Mouse (Mus musculus) adrenal gland, postnatal 10 days (tissue): ENCODE data around the gene Gnao1. TPM values are rescaled to one million over a fixed set of nuclear protein-coding genes. Genes with fewer than 3 reads are reported as not detected.

Experiments
- DNase-seq: peaks from one replicate; pipeline ENCODE4 v3.0.0; 2021; ENCODE audit warnings: mixed read lengths
- total RNA-seq, 2 experiments: library from RNA; stranded (reverse); gene quantifications; 2 replicates each; pipeline ENCODE4 v1.2.3; 2021

Gnao1 gene
- total RNA-seq, 2 experiments from 2014 or later: 40.4 to 60.8 TPM

DNA sequence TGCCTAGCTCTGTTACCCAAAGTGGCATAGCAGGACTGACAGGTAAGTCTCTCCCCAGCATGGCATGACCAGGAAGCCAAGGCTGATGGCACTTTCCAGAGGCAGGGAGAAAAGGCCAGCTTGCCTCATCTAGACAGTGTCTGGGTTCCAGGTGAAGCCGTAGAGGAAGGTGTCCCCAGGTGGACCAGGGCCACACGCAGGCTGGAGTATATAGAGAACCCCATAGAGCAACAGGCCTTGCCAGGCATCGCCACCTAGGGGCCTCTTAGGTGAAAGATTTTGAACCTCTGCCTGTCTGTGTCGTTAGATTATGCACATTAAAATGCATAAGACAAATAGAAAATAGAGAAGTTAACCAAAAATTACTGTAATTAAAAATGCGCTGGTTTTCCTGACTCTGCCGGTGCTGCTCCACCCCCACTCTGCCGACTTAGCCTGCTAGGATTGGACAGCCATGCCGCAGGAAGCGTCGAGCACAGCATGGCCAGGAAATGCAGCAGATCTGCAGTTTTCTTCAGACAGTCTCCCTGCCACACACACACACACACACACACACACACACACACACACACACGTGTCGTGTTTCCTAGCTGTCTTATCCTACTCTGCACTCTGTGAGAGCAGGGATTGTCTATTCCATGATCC lies 34.2 kb downstream of the Gnao1 start:
- peak; percentile 12 for DNase-seq

DNA sequence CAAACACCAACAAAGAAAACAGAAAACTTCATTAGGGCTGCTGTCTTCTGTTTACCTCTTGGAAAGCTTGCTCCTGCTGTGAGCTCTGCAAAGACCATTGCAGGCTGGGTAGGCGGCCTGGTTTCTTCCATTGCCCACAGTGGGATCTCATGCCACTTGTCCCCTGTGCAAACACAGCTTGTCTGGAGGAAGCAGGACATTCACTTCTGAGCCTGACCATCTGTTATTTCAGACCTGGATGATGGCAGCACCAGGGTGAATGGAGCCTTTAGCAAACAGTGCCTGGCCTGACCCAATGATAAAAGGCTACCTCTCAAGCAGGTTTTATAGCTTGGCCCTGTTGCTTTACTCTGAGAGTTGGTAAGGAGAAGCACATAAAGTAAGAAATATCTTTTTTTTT lies 35.4 kb downstream of the Gnao1 start:
- no peak for DNase-seq

DNA sequence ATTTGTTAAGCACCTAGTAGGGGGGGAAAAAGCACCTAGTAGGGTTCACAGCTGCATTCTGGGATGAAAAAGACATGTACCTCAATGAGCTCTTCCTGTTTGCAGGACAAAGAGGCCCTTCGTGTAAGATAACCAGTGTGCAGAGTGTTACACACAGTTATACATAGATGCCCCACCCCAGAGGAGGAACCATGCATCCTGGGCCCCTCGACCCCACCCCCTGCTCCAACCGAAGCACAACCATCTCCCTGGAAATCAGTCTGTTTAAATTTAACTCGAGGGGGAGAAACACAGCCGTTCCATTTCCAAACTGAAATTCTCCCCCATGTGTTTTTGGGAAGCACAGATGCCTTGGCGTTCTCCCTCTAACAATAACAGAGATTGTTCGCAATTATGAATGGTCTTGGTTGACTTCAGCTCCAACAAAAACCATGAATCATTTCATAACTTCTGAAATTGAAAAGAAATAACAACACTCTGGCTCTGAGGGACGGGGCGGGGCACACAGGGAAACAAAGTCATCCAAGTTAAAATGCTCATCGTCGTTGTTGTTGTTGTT lies 42.4 kb downstream of the Gnao1 start:
- no peak for DNase-seq

DNA sequence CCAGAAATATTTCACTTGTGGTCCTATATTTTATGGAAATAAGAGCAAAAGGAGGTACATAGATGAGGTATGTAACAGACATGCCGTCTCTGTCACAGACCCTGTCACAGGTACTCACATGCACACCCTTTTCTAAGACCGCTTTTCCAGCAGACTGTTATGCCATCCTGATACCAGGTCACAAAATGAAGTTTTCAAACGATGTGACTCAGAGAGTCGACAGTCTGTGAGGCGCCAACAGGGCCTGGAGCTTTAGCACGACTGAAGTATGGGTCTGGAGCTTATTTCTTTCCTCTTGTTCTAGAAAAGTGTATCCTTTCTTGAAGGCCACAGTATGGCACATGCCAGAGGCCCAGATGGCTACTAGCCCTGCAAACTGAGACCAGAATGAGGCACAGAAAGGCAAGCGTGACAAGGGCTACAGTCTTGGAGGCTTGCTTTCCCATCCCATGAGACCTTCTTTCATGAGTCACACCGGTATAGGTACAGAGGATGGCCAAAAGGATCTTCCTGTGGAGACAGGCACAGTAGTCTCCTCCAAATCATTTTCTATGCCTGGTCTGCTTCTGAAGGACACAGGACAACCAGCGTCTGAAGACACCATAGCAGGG lies 43.2 kb downstream of the Gnao1 start:
- DNase-seq: no peak

DNA sequence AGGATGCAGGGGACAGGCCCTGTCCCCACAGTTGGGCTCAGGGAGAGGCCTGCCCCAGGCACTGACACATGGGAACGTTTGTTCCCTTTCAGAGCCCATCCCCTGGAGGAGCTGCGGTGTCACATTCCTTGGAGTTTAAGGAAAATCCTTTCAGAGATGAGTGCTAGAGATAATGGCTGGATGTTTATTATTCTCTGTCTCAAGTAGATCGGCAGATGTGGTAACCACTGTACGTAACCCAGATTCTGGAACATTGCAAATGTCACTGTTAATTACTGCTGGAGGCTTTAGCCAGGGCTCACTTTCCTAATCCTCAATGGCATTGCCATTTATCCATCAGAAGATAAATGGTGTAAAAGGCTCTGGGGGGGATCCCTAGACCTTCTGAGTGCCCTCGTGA lies 44.9 kb downstream of the Gnao1 start:
- DNase-seq: no peak

DNA sequence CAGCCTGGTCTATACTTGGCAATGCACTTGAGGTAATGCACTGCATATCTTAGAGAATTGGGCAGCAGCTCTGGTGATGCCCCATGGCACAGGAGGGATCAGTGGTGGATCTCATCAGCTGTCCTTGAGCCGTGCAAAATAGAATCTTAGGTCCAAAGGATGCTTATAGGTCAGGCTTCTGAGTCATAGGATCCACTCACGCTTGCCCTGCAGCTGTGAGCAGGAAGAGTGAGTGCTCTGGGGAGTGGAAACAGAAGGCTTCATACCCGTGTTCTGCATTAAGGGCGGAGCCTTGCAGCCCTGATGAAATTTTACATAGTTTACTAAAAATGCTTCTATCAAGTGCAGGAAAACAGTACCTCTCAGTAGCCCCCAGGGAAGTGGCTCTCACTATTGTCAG lies 45.5 kb downstream of the Gnao1 start:
- DNase-seq: no peak

DNA sequence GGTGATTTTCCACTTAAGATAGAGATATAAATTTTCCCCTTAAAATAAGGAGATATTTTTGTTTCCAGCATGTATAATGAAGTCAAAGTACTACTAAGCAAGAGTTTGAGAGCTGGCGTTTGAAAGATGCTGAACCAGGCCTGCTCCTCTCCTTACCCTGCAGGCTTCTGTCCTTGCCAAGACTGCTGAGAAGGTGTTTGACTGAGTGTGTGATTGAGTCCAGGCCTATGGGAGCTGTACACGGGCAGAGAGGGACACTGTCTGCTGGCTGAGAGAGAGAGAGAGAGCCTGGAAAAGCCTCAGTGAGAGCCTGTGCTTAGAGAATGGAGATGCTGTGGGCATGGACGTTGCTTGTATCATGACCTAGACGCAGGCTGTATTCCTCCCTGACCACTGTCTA lies 47.4 kb downstream of the Gnao1 start:
- no peak for DNase-seq

DNA sequence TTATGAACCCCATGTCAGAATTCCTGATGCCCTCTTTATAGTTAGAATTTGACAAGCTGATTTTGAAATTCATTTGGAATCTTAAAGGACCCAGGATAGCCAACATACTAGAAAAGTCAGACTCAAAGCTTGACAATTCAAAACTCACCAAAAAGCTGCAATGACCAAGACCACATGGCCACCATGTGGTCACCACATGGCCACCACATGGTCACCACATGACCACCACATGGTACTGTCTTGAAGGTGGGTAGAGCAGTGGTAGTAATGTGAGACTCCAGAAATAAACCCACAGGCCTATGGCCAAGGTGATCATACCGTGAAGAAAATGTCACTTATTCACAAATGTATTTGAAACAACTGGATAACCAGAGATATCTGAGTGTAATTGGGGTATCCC lies 48.5 kb downstream of the Gnao1 start:
- no peak for DNase-seq

DNA sequence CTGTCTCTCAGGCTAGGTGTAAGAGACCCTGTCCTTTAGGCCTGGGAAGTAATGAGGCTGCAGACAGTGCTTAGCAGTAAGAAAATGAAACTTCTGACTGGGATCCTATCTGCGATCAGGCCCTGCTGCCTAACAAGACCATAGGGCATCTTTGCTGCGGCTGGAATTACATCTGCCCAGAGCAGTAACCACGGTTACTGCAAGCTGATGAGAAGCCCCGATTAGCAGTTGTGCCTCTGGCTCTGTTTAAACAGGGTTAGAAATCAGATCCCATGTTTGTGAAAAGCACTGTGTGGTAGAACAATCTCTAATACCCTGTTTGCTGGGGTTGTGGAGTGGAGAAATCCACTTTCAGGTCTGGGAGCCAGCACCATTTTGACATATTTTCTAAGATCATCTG lies 50.3 kb downstream of the Gnao1 start:
- no peak for DNase-seq

DNA sequence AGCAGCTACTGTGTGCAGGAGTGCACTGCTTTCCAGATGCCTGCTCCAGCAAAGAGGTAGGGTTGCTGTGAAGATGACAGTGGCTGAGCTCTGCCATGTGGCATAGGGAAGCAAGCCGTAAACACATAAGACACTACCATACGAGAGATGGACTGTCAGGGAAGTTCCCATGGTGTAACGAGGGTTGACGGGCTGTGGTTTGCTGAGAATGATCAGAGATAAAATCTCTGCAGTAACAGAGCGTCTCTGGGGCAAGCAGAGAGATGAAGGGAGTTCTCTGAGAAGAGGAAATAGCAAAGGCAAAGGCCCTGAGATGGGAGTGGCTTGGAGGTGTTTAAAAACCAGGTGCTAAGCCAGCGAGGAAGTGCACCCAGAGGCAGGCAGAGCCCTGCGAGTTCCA lies 54.3 kb downstream of the Gnao1 start:
- DNase-seq: no peak

DNA sequence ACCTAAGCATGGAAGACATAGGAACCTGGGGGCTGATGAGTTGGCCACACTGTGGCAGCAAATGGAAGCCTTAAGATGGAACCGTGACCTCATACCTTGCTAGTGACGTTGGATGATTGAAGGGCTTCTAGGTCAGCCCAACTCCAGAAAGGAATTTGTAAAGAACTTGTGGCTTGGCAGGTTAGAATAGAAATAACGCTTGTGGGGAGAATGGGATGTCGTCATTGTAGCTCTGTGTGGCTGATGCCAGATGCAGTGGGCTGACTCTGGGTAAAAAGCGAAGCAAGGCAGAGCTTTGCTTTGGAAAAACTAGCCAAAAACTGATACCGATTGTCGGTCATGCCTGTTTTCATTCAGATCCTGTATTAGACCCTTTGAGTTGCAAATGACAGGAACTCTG lies 56.5 kb downstream of the Gnao1 start:
- no peak for DNase-seq

DNA sequence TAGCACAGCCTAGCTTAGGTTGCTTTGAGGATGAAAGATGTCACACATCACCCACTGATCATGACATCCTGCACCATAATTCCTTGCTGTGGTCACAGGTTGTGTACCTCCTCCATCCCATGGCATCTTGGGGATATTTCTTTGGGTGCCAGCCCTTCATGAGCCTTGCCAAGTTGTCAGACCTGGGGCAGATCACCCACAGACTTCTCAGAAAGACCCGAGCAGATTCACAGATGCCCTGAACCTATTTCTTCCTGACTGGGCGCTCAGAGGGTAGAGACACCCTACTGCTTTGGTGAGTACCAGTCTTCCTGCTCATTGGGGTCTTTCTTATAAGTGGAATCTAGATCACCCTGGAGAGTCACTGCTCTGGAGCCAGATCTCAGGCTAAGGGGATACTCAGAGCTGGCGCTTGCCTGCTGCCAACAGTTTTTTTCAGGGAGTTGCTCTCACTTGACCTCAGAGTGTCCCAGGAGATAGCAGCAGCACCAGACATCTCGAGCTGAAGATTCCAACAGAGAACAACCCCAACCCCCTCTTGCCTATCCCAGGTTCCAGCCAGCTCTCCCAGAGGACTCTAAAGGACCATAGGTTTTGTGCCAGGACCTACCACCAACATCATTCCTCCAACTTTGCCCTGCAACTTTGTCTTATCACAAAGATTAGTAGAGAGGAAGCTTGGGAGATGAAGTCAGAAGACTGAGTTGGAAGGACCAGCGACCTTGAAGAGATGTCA lies 58.9 kb downstream of the Gnao1 start:
- DNase-seq: no peak

DNA sequence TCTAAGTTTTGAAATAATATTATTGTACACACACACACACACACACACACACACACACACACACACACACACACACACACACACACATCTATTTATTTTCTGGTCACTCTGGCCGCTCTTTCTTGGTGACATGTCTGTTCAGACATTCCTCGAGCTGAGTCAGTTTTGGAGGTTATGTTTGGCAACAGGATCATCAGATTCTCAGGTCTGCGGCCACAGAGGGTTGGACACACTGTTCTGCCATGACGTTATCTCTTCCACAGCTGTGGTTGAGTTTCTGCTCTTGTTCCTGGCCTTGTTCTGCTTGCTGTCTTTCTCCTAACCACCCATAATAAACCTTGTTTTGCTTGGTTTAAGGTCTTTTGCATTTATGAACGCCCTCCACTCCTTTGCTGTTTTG lies 61.5 kb downstream of the Gnao1 start:
- no peak for DNase-seq

DNA sequence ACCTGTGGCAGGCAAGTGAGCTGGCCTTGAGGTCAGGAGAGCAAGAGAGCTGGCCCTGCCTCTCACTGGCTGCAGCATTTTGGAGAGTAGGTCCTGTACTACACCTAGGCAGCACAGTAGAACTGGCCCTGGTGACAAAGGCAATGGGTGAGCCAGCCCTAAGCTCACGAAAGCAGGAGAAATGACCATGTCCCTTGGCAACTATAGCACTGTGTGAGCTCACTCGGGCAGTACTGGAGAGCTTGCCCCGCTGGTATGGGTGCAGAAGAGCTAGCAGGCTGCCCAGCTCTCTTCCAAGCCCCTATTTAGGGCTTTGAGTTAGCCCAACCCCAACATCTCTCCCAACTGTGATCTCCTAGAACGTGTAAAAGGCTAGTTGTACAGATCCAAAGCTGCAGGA lies 68.6 kb downstream of the Gnao1 start:
- DNase-seq: no peak

DNA sequence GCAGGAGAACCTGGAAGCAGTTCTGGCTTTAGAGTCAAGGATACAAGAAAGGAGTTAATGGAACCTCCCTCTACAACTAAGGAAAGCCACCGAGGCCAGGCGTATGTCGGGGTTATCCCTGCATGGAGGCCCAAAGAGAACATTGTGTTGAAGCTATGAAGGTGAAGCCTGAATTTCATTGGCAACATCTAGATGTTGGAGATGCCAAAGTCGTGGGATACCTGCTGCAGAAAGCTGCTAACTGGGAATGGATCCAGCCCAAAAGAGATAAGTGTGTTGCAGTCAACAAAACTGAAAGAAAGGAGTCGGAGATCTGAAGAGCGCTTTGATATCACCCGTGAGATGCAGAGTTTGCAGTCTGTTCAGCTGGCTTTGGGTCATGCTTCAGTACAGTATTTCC lies 70.2 kb downstream of the Gnao1 start:
- DNase-seq: no peak

DNA sequence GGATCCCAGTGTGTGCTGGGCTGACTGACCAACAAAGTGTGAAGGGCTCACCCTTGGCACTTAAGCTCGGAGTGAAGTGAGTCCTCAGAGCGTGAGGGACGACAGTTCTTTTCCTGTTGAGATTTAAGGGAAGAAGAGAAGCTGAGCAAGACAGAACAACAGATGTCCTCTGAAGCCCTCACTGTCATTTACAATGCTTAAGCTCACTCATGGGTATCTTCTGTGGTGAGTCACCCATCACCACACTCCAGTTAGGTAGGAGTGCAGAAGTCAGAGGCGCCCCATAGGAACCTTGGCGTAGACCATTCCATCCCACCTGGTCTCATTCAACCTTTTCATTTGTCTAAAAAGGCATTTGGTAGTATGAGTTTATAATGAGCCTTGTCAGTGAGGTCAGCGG lies 71.6 kb downstream of the Gnao1 start:
- no peak for DNase-seq

DNA sequence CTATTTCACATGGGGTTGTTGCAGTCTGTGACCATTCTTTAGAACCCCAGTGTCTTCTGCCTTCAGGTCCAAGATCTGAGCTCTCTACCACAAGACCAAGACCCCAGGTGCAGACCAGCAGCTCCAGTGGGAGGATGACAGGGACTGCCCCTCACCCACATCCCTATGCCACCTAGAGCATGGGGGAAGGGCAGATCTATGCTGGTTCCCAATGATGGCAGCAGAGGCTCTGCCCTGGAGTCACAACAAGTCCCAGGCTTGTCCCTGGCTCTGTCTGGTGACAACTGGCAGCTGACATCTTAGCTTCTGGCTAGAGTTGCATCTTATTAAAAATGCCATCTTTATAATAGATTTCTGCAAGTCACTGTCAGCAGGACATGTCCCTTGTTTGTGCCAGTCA lies 73.5 kb downstream of the Gnao1 start:
- DNase-seq: no peak

DNA sequence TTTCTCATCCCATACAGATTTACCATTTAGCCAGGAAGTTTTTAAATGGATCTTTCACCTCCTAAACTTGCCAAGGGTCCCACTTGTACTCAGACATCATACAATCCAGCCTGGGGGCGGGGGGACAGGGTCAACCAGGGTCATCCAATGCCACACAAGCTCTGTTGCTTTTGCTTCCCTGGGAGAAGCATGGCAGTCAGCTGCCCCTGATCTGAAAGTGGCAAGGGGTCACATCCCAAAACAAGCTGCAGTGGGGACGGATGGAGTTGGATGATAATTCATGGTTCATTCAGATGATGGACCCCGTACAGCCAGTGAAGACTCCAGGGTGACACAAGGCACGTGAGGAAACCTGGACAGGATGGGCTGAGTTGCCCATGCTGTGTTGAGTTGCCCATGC lies 74.0 kb downstream of the Gnao1 start:
- DNase-seq: no peak

DNA sequence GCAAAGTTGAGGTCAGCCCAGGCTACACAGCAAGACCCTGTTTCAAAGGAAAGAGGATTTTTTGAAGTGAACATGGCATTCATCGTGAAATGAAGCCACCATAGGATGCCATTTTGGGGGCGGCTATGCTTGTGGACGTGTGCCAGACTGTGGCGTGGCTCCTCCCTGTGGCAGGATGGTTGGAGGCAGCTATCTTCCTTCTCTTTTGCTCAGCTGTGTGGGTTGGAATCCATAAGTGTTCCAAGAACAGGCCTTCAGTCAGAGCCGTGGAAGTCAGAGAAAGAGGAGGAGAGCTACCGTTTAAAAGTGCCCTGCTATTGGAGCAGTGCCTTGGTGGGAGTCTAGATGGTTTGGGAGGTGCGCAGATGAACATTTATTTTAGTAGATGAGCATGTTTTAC lies 74.5 kb downstream of the Gnao1 start:
- no peak for DNase-seq

DNA sequence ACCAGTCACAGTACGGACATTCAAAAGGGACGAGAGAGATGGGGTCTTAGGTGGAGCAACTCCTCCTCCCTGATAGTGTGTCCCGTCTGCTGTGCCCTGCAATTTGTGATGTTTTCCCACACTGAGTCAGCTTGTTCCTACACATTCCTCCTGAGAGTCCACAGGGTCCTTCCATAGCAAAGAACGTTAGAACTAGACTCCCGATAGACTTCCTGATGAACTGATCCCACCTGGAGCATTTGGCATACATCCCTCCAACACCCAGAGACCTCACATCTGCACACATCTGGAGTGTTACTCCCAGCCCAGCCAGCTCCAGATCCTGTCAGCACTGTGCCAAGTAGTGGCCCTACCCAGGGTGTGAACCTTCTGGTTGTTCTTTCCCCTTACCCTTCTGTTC lies 76.4 kb downstream of the Gnao1 start:
- DNase-seq: no peak

DNA sequence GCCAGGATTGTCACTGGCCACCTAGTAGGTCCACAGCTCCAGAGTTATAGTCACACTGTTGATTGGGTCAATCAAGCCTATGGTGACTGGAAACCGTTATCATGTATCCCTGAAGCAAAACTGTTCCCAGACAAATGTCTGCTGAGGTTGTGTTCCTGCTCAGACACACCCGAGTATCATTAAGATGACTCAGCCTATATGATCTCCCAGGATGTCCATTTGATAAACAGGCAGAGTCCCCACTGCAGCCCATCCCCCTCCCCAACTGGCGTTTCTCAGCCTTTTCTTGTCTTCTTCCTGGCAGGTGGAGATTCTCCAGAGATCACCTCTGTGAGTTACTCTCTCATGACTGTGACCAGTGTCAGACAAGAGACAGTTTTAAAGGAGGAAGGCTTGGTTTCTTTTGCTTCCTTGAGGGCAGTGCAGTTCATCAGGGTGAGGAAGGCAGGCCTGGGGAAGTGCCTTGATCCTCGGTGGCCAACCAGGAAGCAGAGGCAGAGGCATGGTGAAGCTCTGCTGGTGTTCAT lies 78.4 kb downstream of the Gnao1 start:
- DNase-seq: no peak

DNA sequence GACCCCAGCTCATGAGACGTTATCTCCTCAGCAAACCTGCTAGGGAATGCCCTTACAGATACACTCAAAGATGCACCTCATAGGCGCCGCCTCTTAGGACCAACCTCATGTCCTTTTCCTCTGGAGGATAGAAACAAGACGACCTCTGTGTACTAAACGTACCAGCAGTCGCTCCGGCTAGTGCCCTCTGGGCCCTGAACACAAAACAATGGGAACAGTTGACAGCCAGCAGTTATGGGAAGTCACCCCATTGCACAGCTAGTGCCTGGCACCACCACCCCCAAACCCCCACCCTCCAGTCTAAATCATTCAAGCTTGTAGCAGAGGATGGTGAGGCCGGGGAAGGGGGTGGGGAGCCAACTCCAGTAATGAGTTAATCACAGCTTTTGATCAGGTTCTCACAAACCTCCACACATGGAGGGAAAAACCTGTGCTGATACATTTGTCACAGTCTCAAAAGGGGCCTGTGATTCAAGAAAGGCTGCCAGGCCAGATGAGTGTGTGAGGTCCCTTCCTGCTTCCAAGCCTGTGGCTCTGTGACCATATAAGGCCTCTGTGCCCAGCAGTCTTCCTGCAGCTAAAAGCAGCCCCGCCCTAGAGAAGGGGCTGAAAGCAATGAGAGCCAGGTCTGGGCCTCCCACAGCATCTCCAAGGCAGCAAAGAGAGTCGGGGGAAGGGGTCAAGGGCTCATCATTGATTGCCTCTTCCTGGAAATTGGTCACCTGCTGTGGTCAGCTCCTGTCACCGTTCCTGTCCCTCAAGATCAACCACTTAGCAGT lies 79.1 kb downstream of the Gnao1 start:
- no peak for DNase-seq

DNA sequence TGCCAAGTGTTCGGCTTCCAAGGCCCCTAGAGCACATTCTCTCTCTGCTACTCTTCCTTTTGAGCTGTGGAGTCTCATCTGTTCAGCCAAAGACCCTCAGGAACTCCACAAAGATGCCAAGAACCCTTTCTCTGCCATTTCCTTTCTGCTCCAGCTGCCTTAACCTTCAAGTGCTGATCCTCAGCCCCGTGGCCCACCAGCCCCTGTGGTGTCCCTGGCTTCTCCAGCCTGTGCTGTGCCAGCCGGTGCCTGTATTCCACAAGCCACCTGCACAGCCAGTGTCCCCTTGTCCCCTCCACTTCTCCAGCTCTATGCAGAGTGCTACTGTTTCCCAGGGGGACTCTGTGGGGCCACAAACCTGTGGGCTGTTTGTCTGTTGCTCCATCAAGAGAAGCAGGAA lies 83.8 kb downstream of the Gnao1 start:
- DNase-seq: no peak
